Mouse (Mus musculus) bone marrow, adult 2 months (tissue): ENCODE results near the gene Mobp.

Experiments
- CTCF ChIP-seq: fragments of 200-500 bp; IDR thresholded peaks from 2 replicates; pipeline ENCODE4 v1.5.1; 2011; ENCODE audit warnings: low read length, control low read depth; ENCODE audit not compliant: control insufficient read depth, insufficient read depth
- POLR2A ChIP-seq: fragments of 200-500 bp; IDR thresholded peaks from 2 replicates; pipeline ENCODE4 v1.6.1; 2011; ENCODE audit warnings: low read depth, mild to moderate bottlenecking, control low read depth, low read length, borderline replicate concordance; ENCODE audit not compliant: control insufficient read depth

GRCm38 (mm10) chr9:120158047-120158446 is 8.5 kb downstream of the Mobp start:
- TF ChIP-seq CTCF (no peak), POLR2A (no peak)
